Mouse (Mus musculus): ENCODE results near the gene Slc38a4. TPM values are rescaled to one million over a fixed set of nuclear protein-coding genes. Genes with fewer than 3 reads are reported as not detected.

Gene Slc38a4
- total and polyA plus RNA-seq, 3 experiments = 0.13 to 0.51 (median 0.17) TPM

- Histone ChIP-seq H3K9me3 (replicated peaks; ENCODE audit: low read length) (no peaks in the 10 kb centered on the region), H3K4me3 (replicated peaks in 1 of 3; ENCODE audit: low read depth in 2 of 3, low read length in 2 of 3, poor library complexity in 1 of 3) (no peak overlapping the region), H3K27me3 (replicated peaks) (no peaks in the 10 kb centered on the region), H3K36me3 (replicated peaks in 1 of 2; ENCODE audit: control insufficient read depth in 1 of 2, insufficient read depth in 1 of 2, low read length in 1 of 2) (no peaks in the 10 kb centered on the region), H3K9ac (ENCODE audit: insufficient read depth, low read depth) (no peak overlapping the region), H3K4me2 (ENCODE audit: insufficient read depth, low read depth, poor library complexity, severe bottlenecking) (no peak overlapping the region), H3K4me1 (ENCODE audit: control insufficient read depth in 1 of 2, insufficient read depth in 2 of 2) (peaks cover 16 to 22% of the 10 kb centered on the region in 2 experiments), H3K27ac (ENCODE audit: insufficient read depth, low read depth) (no peak overlapping the region), H3K79me2 (replicated peaks; ENCODE audit: control insufficient read depth, extremely low read depth, insufficient read depth, poor library complexity, severe bottlenecking) (no peaks in the 10 kb centered on the region)
- in situ Hi-C loops (cut with MboI; ENCODE audit: low pct_ligation_motif_present, low pct_unique_long_range_greater_than_20kb, low sequenced_read_pairs) = no loop called here
- dilution Hi-C loops (cut with MboI; ENCODE audit: extremely low pct_ligation_motif_present, extremely low pct_unique_long_range_greater_than_20kb, low sequenced_read_pairs) = no loop called here
- DNase-seq (ENCODE audit: extremely low read depth) = no peak
- 0 out of 2 replicates have a peak, but pooled peaks have one; percentile 50 for TF ChIP-seq SIN3A (IDR thresholded peaks at IDR 0.05; ENCODE audit: low read length)
- no peak for TF ChIP-seq JUN (IDR thresholded peaks at IDR 0.05; ENCODE audit: insufficient read depth, low read depth, low read length)
- peak; percentile 41; the same call in 1 of the 2 replicates for TF ChIP-seq CHD1 (IDR thresholded peaks at IDR 0.05; ENCODE audit: low read depth, low read length)
- peak; percentile 48; the same call in 1 of the 2 replicates for TF ChIP-seq EP300 (IDR thresholded peaks at IDR 0.05; ENCODE audit: low read length)
- TF ChIP-seq IRF4 (IDR thresholded peaks at IDR 0.05; ENCODE audit: low read depth, low read length) = 0 out of 2 replicates have a peak, but pooled peaks have one; percentile 29
- no peak for TF ChIP-seq MAZ (IDR thresholded peaks at IDR 0.05; ENCODE audit: low read depth, low read length)
- no peak for TF ChIP-seq PAX5 (IDR thresholded peaks at IDR 0.05; ENCODE audit: low read length)
- 0 out of 2 replicates have a peak, but pooled peaks have one; percentile 21 for TF ChIP-seq BHLHE40 (IDR thresholded peaks at IDR 0.05; ENCODE audit: low read depth, low read length)
Observed at GRCm38 (mm10) chr15:97030136-97030535, 25.6 kb downstream of the Slc38a4 start.

GRCm38 (mm10) chr15:97029064-97029791 lies 26.5 kb downstream of the Slc38a4 start:
- Histone ChIP-seq H3K4me1 (ENCODE audit: control insufficient read depth in 1 of 2, insufficient read depth in 2 of 2) (peaks cover 16 to 22% of the 10 kb centered on the region in 2 experiments), H3K4me2 (ENCODE audit: insufficient read depth, low read depth, poor library complexity, severe bottlenecking) (peak overlapping the region; percentile 21; the same call in 1 of the 2 replicates), H3K27me3 (replicated peaks) (no peaks in the 10 kb centered on the region), H3K9me3 (replicated peaks; ENCODE audit: low read length) (no peaks in the 10 kb centered on the region), H3K27ac (ENCODE audit: insufficient read depth, low read depth) (peak overlapping the region; percentile 37), H3K9ac (ENCODE audit: insufficient read depth, low read depth) (no peak overlapping the region), H3K4me3 (replicated peaks in 1 of 3; ENCODE audit: low read depth in 2 of 3, low read length in 2 of 3, poor library complexity in 1 of 3) (no peak overlapping the region), H3K79me2 (replicated peaks; ENCODE audit: control insufficient read depth, extremely low read depth, insufficient read depth, poor library complexity, severe bottlenecking) (no peaks in the 10 kb centered on the region), H3K36me3 (replicated peaks in 1 of 2; ENCODE audit: control insufficient read depth in 1 of 2, insufficient read depth in 1 of 2, low read length in 1 of 2) (no peaks in the 10 kb centered on the region)
- DNase-seq (ENCODE audit: extremely low read depth) = no peak
- dilution Hi-C loops (cut with MboI; ENCODE audit: extremely low pct_ligation_motif_present, extremely low pct_unique_long_range_greater_than_20kb, low sequenced_read_pairs) = no loop called here
- in situ Hi-C loops (cut with MboI; ENCODE audit: low pct_ligation_motif_present, low pct_unique_long_range_greater_than_20kb, low sequenced_read_pairs) = no loop called here
- TF ChIP-seq RAD21 (IDR thresholded peaks at IDR 0.05; ENCODE audit: low read depth, low read length) (no peak), HCFC1 (IDR thresholded peaks at IDR 0.05; ENCODE audit: low read depth, low read length) (no peak), E2F4 (IDR thresholded peaks at IDR 0.05; ENCODE audit: insufficient replicate concordance, low read depth, low read length) (no peak), UBTF (IDR thresholded peaks at IDR 0.05; ENCODE audit: low read depth, low read length) (no peak), POLR2A (IDR thresholded peaks at IDR 0.05; ENCODE audit: low read depth, low read length) (no peak), MAX (IDR thresholded peaks at IDR 0.05; ENCODE audit: low read length) (peak; percentile 78), NELFE (IDR thresholded peaks at IDR 0.05; ENCODE audit: low read depth, low read length) (no peak), JUND (conservative IDR thresholded peaks at IDR 0.05; ENCODE audit: low read depth, low read length) (peak; percentile 44), ELF1 (IDR thresholded peaks at IDR 0.05; ENCODE audit: low read depth, low read length) (no peak), IRF4 (IDR thresholded peaks at IDR 0.05; ENCODE audit: low read depth, low read length) (0 out of 2 replicates have a peak, but pooled peaks have one; percentile 57), USF1 (IDR thresholded peaks at IDR 0.05; ENCODE audit: low read depth, low read length) (peak; percentile 60), MXI1 (IDR thresholded peaks at IDR 0.05; ENCODE audit: low read depth, low read length) (0 out of 2 replicates have a peak, but pooled peaks have one; percentile 29), ETS1 (conservative IDR thresholded peaks at IDR 0.05; ENCODE audit: low read depth, low read length) (0 out of 2 replicates have a peak, but pooled peaks have one; percentile 9), ZKSCAN1 (IDR thresholded peaks at IDR 0.05; ENCODE audit: borderline replicate concordance, low read depth, low read length) (no peak), JUN (IDR thresholded peaks at IDR 0.05; ENCODE audit: insufficient read depth, low read depth, low read length) (no peak), BHLHE40 (IDR thresholded peaks at IDR 0.05; ENCODE audit: low read depth, low read length) (peak; percentile 96), MAZ (IDR thresholded peaks at IDR 0.05; ENCODE audit: low read depth, low read length) (no peak), CTCF (conservative IDR thresholded peaks at IDR 0.05 in 1 of 2, IDR thresholded peaks at IDR 0.05 in 1 of 2; ENCODE audit: low read depth in 2 of 2, low read length in 2 of 2) (no peak), KAT2A (IDR thresholded peaks at IDR 0.05; ENCODE audit: insufficient replicate concordance, low read length) (no peak), NRF1 (IDR thresholded peaks at IDR 0.05; ENCODE audit: low read depth, low read length) (no peak), CHD2 (IDR thresholded peaks at IDR 0.05; ENCODE audit: low read length) (no peak), TCF12 (IDR thresholded peaks at IDR 0.05; ENCODE audit: low read depth, low read length) (0 out of 2 replicates have a peak, but pooled peaks have one; percentile 19), RCOR1 (conservative IDR thresholded peaks at IDR 0.05; ENCODE audit: low read depth, low read length) (peak; percentile 56; the same call in 1 of the 2 replicates), SIN3A (IDR thresholded peaks at IDR 0.05; ENCODE audit: low read length) (no peak), TBP (conservative IDR thresholded peaks at IDR 0.05; ENCODE audit: low read depth, low read length) (no peak), ZC3H11A (IDR thresholded peaks at IDR 0.05; ENCODE audit: low read depth, low read length) (no peak), ZNF384 (IDR thresholded peaks at IDR 0.05; ENCODE audit: low read depth, low read length) (peak; percentile 92)
